Mouse (Mus musculus) forebrain, embryonic 15.5 days (tissue): Measurements from ENCODE around the gene Adh5. TPM values are rescaled to one million over a fixed set of nuclear protein-coding genes. Genes with fewer than 3 reads are reported as not detected.

ENCODE experiments used
- ATAC-seq: fragments of 200-750 bp; cut with Nextera tagmentation; replicated peaks from 2 replicates; pipeline ENCODE4 v1.8.0; 2017; ENCODE audit warnings: mild to moderate bottlenecking, moderate TSS enrichment, moderate library complexity
- H3K27ac ChIP-seq: fragments of 300-500 bp; sonication (generic); replicated peaks from 2 replicates; pipeline ENCODE4 v1.5.1; 2015; ENCODE audit warnings: mild to moderate bottlenecking, inconsistent platforms
- H3K27me3 ChIP-seq: fragments of 300-500 bp; sonication (generic); 2 replicates; pipeline ENCODE4 v1.6.1; 2015; ENCODE audit warnings: inconsistent platforms
- H3K36me3 ChIP-seq: fragments of 300-500 bp; sonication (generic); 2 replicates; pipeline ENCODE4 v1.6.1; 2015; ENCODE audit warnings: mild to moderate bottlenecking, inconsistent platforms
- H3K4me1 ChIP-seq: fragments of 300-500 bp; sonication (generic); 2 replicates; pipeline ENCODE4 v1.6.1; 2015; ENCODE audit warnings: inconsistent platforms
- H3K4me2 ChIP-seq: fragments of 300-500 bp; sonication (generic); replicated peaks from 2 replicates; pipeline ENCODE4 v1.6.1; 2015; ENCODE audit warnings: mild to moderate bottlenecking, inconsistent platforms
- H3K4me3 ChIP-seq: fragments of 300-500 bp; sonication (generic); 2 replicates; pipeline ENCODE4 v1.5.1; 2015; ENCODE audit warnings: mild to moderate bottlenecking, inconsistent platforms
- H3K9ac ChIP-seq: fragments of 300-500 bp; sonication (generic); replicated peaks from 2 replicates; pipeline ENCODE4 v1.6.1; 2015; ENCODE audit warnings: mild to moderate bottlenecking, inconsistent platforms
- H3K9me3 ChIP-seq: fragments of 300-500 bp; sonication (generic); 2 replicates; pipeline ENCODE4 v1.6.1; 2016; ENCODE audit warnings: inconsistent platforms
- WGBS: fragments of 180-500 bp; shearing (Covaris S2); methylation state at CpG from one replicate; pipeline ENCODE4 v1.1.7; 2015; ENCODE audit warnings: mixed read lengths; 5-methylcytosine and 5-hydroxymethylcytosine counted together
- polyA plus RNA-seq: library from polyadenylated mRNA; unstranded; fragments of >200 nt; fragmentation: Nextera tagmentation; extraction: Ambion mirVana; gene quantifications from 2 replicates; pipeline ENCODE4 v1.2.1, GENCODE M21; 2015

The Adh5 gene
- polyA plus RNA-seq, 1 experiment from 2014 or later: 257 TPM

DNA sequence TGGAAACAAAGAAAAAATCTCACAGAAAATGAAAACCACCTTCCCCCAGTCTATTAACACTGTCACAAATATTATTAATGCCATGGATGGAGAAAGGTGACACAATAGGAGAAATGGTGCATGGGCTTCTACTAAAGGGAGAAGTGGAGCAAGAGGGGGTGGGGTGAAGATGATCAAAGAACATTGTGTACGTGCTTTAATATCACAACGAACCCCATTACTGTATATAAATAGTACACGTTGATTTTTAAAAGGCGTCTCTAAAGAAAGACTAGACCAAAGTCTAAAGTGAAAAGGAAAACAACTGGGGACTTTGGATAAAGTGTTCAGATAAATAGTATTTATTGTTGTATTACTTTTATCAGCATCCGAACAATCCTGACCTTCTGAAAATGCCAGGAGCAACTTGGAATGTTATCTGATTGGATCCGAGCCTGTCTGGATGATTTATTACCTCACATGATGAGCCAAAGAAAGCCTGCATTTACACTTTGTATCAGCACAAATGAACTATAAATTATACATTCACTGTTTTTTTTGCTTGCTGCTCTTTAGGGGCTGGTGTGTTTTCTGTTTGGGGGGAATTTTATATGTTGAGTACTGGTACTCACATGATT is 12.4 kb upstream of the Adh5 start:
- Histone ChIP-seq H3K4me1 (no peaks in the 10 kb centered on the region), H3K9me3 (no peaks in the 10 kb centered on the region), H3K27ac (no peak overlapping the region), H3K27me3 (no peaks in the 10 kb centered on the region), H3K4me3 (no peak overlapping the region), H3K36me3 (no peaks in the 10 kb centered on the region), H3K4me2 (no peak overlapping the region), H3K9ac (no peak overlapping the region)
- 92% methylated on average over 6 of the region's 6 CpGs for WGBS
- ATAC-seq: no peak

GRCm38 (mm10) chr3:138431835-138432234 is 11.1 kb upstream of the Adh5 start:
- H3K27me3 ChIP-seq: no peaks in the 10 kb centered on the region
- H3K4me2 ChIP-seq: no peak overlapping the region
- no peak overlapping the region for H3K4me3 ChIP-seq
- WGBS: 63% methylated on average over 2 of the region's 2 CpGs
- no peaks in the 10 kb centered on the region for H3K4me1 ChIP-seq
- ATAC-seq: peak; percentile 70
- no peaks in the 10 kb centered on the region for H3K36me3 ChIP-seq
- no peak overlapping the region for H3K9ac ChIP-seq
- no peaks in the 10 kb centered on the region for H3K9me3 ChIP-seq
- no peak overlapping the region for H3K27ac ChIP-seq

- Histone ChIP-seq H3K9me3 (no peaks in the 10 kb centered on the region), H3K27me3 (no peaks in the 10 kb centered on the region), H3K4me3 (no peak overlapping the region), H3K4me2 (no peak overlapping the region), H3K9ac (no peak overlapping the region), H3K4me1 (peaks cover 5% of the 10 kb centered on the region), H3K36me3 (no peaks in the 10 kb centered on the region), H3K27ac (no peak overlapping the region)
- ATAC-seq: no peak
- 83% methylated on average over 3 of the region's 3 CpGs for WGBS
Measured at GRCm38 (mm10) chr3:138438716-138439115, 4.2 kb upstream of the Adh5 start.

DNA sequence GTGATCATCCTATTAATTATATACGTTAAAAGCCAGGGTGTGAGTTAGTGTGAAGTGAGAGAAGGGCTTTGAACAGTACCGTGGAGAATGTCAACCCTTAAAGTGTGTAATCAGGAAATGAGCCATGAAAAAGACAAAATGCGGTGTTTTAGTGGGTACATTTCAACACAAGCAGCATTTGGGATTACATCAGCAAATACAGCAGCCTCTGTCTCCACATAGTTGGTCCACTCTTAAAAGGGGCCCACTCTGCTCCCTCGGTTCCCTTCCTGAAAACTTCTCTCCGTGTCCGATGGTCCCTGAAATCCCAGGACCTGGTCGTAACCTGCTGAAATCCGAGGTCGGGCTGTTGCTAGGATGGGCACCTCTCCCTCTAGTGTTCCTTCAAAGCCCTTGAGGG is 690 bp upstream of the Adh5 start:
- H3K9me3 ChIP-seq: no peaks in the 10 kb centered on the region
- H3K27me3 ChIP-seq: no peaks in the 10 kb centered on the region
- H3K27ac ChIP-seq: peak overlapping the region; percentile 89
- H3K4me1 ChIP-seq: peaks cover 18% of the 10 kb centered on the region
- peak overlapping the region; percentile 81 for H3K4me2 ChIP-seq
- H3K4me3 ChIP-seq: peak overlapping the region; percentile 90
- ATAC-seq: peak; percentile 3; the same call in 1 of the 2 replicates
- H3K9ac ChIP-seq: peak overlapping the region; percentile 85
- H3K36me3 ChIP-seq: peaks cover 16% of the 10 kb centered on the region; the same call in 1 of the 2 replicates
- WGBS: 1% methylated on average over 9 of the region's 9 CpGs

DNA sequence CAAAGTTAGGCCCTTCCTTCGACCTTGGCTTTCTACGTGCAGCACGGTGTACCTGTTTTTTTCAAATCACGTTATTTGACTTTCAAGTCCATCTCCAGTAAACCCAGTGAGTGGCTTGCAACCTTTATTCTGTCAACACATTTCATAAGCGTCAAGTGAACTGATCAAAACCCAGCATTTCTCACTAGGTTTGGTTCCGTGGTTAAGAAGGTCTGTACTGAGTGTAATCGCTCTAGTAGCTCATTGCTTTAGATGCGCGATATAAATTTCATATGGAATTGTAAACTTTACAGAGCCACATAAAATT is 525 bp downstream of the Adh5 start:
- H3K9ac ChIP-seq: peak overlapping the region; percentile 85
- H3K27ac ChIP-seq: peak overlapping the region; percentile 89
- WGBS: 1% methylated on average over 9 of the region's 9 CpGs
- peaks cover 18% of the 10 kb centered on the region for H3K4me1 ChIP-seq
- H3K36me3 ChIP-seq: peaks cover 28% of the 10 kb centered on the region
- H3K4me3 ChIP-seq: peak overlapping the region; percentile 90
- H3K27me3 ChIP-seq: no peaks in the 10 kb centered on the region
- H3K4me2 ChIP-seq: peak overlapping the region; percentile 81
- H3K9me3 ChIP-seq: no peaks in the 10 kb centered on the region
- ATAC-seq: no peak

- ATAC-seq: no peak
- no peak overlapping the region for H3K4me3 ChIP-seq
- H3K9ac ChIP-seq: no peak overlapping the region
- H3K4me1 ChIP-seq: peaks cover 14% of the 10 kb centered on the region
- H3K4me2 ChIP-seq: no peak overlapping the region
- H3K9me3 ChIP-seq: no peaks in the 10 kb centered on the region
- WGBS: 87% methylated on average over 12 of the region's 12 CpGs
- no peak overlapping the region for H3K27ac ChIP-seq
- peaks cover 69% of the 10 kb centered on the region for H3K36me3 ChIP-seq
- H3K27me3 ChIP-seq: no peaks in the 10 kb centered on the region
Measured at GRCm38 (mm10) chr3:138448077-138448860, 5.4 kb downstream of the Adh5 start.

GRCm38 (mm10) chr3:138452169-138452568 is 9.3 kb downstream of the Adh5 start:
- peaks cover 86% of the 10 kb centered on the region for H3K36me3 ChIP-seq
- no peak for ATAC-seq

GRCm38 (mm10) chr3:138454234-138454633 is 11.3 kb downstream of the Adh5 start:
- Histone ChIP-seq H3K27ac (no peak overlapping the region), H3K36me3 (peaks cover 89% of the 10 kb centered on the region), H3K9ac (no peak overlapping the region), H3K9me3 (no peaks in the 10 kb centered on the region), H3K4me1 (no peaks in the 10 kb centered on the region), H3K27me3 (no peaks in the 10 kb centered on the region), H3K4me3 (no peak overlapping the region), H3K4me2 (no peak overlapping the region)
- WGBS: 98% methylated on average over 1 of the region's 1 CpGs
- no peak for ATAC-seq

More at GRCm38 (mm10) chr3:138452169-138452568, 9.3 kb downstream of the Adh5 start:
- H3K4me1 ChIP-seq: no peaks in the 10 kb centered on the region
- H3K9ac ChIP-seq: no peak overlapping the region
- no peak overlapping the region for H3K27ac ChIP-seq
- WGBS: 90% methylated on average over 10 of the region's 10 CpGs
- H3K9me3 ChIP-seq: no peaks in the 10 kb centered on the region
- no peaks in the 10 kb centered on the region for H3K27me3 ChIP-seq
- H3K4me2 ChIP-seq: no peak overlapping the region
- H3K4me3 ChIP-seq: no peak overlapping the region

- Histone ChIP-seq H3K27ac (no peak overlapping the region), H3K9ac (no peak overlapping the region), H3K4me3 (no peak overlapping the region), H3K9me3 (no peaks in the 10 kb centered on the region), H3K4me1 (no peaks in the 10 kb centered on the region), H3K27me3 (no peaks in the 10 kb centered on the region), H3K36me3 (peaks cover 87% of the 10 kb centered on the region), H3K4me2 (no peak overlapping the region)
- WGBS: 93% methylated on average over 13 of the region's 13 CpGs
- ATAC-seq: no peak
Measured at GRCm38 (mm10) chr3:138454711-138455435, 12.0 kb downstream of the Adh5 start.

DNA sequence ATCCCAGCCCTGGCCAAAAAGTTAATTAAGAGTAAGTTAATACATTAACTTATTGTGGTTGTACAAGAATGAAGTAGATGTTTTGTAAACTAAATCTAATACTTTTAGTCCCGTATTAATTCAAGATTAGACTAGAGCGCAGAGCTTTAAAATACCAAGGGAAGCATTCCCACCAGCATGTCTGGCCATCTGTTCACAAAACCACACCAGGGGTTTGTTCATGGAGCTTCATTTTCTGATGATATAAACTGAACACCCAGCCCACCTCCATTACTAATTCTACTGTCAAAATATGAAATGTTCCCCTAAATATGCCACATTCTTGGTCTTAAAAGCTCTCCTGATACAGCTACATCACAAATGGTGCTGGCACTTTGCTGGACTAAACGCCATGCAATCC is 15.5 kb downstream of the Adh5 start:
- H3K4me3 ChIP-seq: no peak overlapping the region
- H3K36me3 ChIP-seq: peaks cover 78% of the 10 kb centered on the region
- no peak for ATAC-seq
- no peaks in the 10 kb centered on the region for H3K9me3 ChIP-seq
- H3K4me2 ChIP-seq: no peak overlapping the region
- no peaks in the 10 kb centered on the region for H3K4me1 ChIP-seq
- H3K27me3 ChIP-seq: no peaks in the 10 kb centered on the region
- H3K9ac ChIP-seq: no peak overlapping the region
- 92% methylated on average over 3 of the region's 3 CpGs for WGBS
- H3K27ac ChIP-seq: no peak overlapping the region

- H3K27me3 ChIP-seq: no peaks in the 10 kb centered on the region
- H3K4me2 ChIP-seq: no peak overlapping the region
- ATAC-seq: no peak
- no peak overlapping the region for H3K27ac ChIP-seq
- no peak overlapping the region for H3K4me3 ChIP-seq
- no peaks in the 10 kb centered on the region for H3K9me3 ChIP-seq
- H3K36me3 ChIP-seq: peaks cover 76% of the 10 kb centered on the region
- H3K9ac ChIP-seq: no peak overlapping the region
- no peaks in the 10 kb centered on the region for H3K4me1 ChIP-seq
- 83% methylated on average over 13 of the region's 13 CpGs for WGBS
Measured at GRCm38 (mm10) chr3:138460260-138460659, 17.4 kb downstream of the Adh5 start.

- ATAC-seq: no peak
- no peaks in the 10 kb centered on the region for H3K4me1 ChIP-seq
- no peak overlapping the region for H3K4me2 ChIP-seq
- H3K27ac ChIP-seq: no peak overlapping the region
- H3K27me3 ChIP-seq: no peaks in the 10 kb centered on the region
- 84% methylated on average over 3 of the region's 3 CpGs for WGBS
- no peaks in the 10 kb centered on the region for H3K9me3 ChIP-seq
- no peak overlapping the region for H3K4me3 ChIP-seq
- peaks cover 76% of the 10 kb centered on the region for H3K36me3 ChIP-seq
- H3K9ac ChIP-seq: no peak overlapping the region
Measured at GRCm38 (mm10) chr3:138461832-138462231, 18.9 kb downstream of the Adh5 start.
